Mouse (Mus musculus) thymus, adult 2 months (tissue): ENCODE results near the gene Gast. TPM values are rescaled to one million over a fixed set of nuclear protein-coding genes. Genes with fewer than 3 reads are reported as not detected.

Experiments
- DNase-seq: peaks from one replicate; pipeline ENCODE4 v3.0.0; 2021
- H3K27ac ChIP-seq: fragments of 200-500 bp; 2 replicates; pipeline ENCODE4 v1.5.1; 2012; ENCODE audit warnings: low read length, control low read depth; ENCODE audit not compliant: control insufficient read depth, insufficient read depth
- H3K27me3 ChIP-seq: fragments of 200-500 bp; 2 replicates; pipeline ENCODE4 v1.6.1; 2012; ENCODE audit warnings: mild to moderate bottlenecking, low read length, moderate library complexity, mixed read lengths; ENCODE audit not compliant: control insufficient read depth, insufficient read depth
- H3K36me3 ChIP-seq: fragments of 200-500 bp; 2 replicates; pipeline ENCODE4 v1.6.1; 2012; ENCODE audit warnings: mild to moderate bottlenecking, low read length, moderate library complexity; ENCODE audit not compliant: control insufficient read depth, insufficient read depth
- H3K4me1 ChIP-seq: fragments of 200-500 bp; replicated peaks from 2 replicates; pipeline ENCODE4 v1.6.1; 2012; ENCODE audit warnings: low read length; ENCODE audit not compliant: control insufficient read depth, insufficient read depth
- H3K4me3 ChIP-seq: fragments of 200-500 bp; 2 replicates; pipeline ENCODE4 v1.5.1; 2012; ENCODE audit warnings: mild to moderate bottlenecking, low read length, control low read depth, moderate library complexity; ENCODE audit not compliant: control insufficient read depth, insufficient read depth
- CTCF ChIP-seq: fragments of 200-500 bp; IDR thresholded peaks from 2 replicates; pipeline ENCODE4 v1.5.1; 2012; ENCODE audit warnings: mild to moderate bottlenecking, control low read depth, low read length, moderate library complexity, borderline replicate concordance; ENCODE audit not compliant: control insufficient read depth, poor library complexity, insufficient read depth; ENCODE audit errors: extremely low read depth
- POLR2A ChIP-seq: fragments of 200-500 bp; IDR thresholded peaks from 2 replicates; pipeline ENCODE4 v1.6.1; 2012; ENCODE audit warnings: mild to moderate bottlenecking, low read length, control low read depth, moderate library complexity; ENCODE audit not compliant: control insufficient read depth, poor library complexity, insufficient read depth; ENCODE audit errors: extremely low read depth
- WGBS: fragments of 180-500 bp; shearing (Covaris S2); methylation state at CpG from one replicate; pipeline ENCODE4 v1.1.7; 2018; 5-methylcytosine and 5-hydroxymethylcytosine counted together
- polyA plus RNA-seq: library from polyadenylated mRNA; depleted of rRNA; stranded (reverse); fragments of >200 nt; gene quantifications from 2 replicates; pipeline ENCODE4 v1.2.3, GENCODE M21; 2012; rRNA removed

Gene Gast
- polyA plus RNA-seq: 2.0 and 2.4 TPM in 2 replicates

- WGBS: 93% methylated on average over 6 of the region's 6 CpGs
- Histone ChIP-seq H3K4me3 (no peak within 1 kb of the TSS), H3K27me3 (no peaks in the 10 kb centered on the region), H3K36me3 (no peaks in the 10 kb centered on the region), H3K4me1 (no peaks in the 10 kb centered on the region), H3K27ac (no peak within 1 kb of the TSS)
- DNase-seq: no peak
- TF ChIP-seq POLR2A: no peak
- no peak for TF ChIP-seq CTCF
Observed at GRCm38 (mm10) chr11:100333944-100334457, at the start of gene Gast. TSS of gene Gast (plus strand) at chr11:100334407.

DNA sequence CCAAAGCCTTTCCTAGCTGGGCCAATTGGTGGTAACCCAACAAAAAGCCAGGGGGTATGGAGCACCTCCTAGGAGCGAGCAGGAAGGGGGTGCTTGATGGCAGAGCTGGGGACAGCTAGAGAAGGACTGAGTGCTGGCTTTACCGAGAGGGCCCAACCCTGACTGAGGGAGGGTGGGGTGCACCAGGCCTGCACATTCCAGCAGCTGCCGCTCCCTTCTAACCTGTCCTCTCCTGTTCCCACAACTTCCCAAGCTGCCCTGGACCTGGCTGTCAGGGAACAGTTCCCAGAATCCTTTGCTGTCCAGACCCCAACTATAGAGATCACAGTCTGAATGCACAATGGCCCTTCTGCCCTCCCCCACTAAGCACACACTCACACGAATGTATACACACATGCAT is 49.2 kb upstream of the Gast start:
- Histone ChIP-seq H3K4me1 (no peaks in the 10 kb centered on the region), H3K36me3 (no peaks in the 10 kb centered on the region), H3K27me3 (no peaks in the 10 kb centered on the region), H3K27ac (no peak overlapping the region), H3K4me3 (no peak overlapping the region)
- TF ChIP-seq CTCF (no peak), POLR2A (no peak)
- 89% methylated on average over 4 of the region's 4 CpGs for WGBS
- no peak for DNase-seq

GRCm38 (mm10) chr11:100287024-100287423 is 47.2 kb upstream of the Gast start:
- no peak for DNase-seq
- Histone ChIP-seq H3K27me3 (no peaks in the 10 kb centered on the region), H3K27ac (no peak overlapping the region), H3K4me1 (peaks cover 10% of the 10 kb centered on the region), H3K36me3 (no peaks in the 10 kb centered on the region), H3K4me3 (no peak overlapping the region)
- 70% methylated on average over 10 of the region's 10 CpGs for WGBS
- TF ChIP-seq CTCF (no peak), POLR2A (no peak)

DNA sequence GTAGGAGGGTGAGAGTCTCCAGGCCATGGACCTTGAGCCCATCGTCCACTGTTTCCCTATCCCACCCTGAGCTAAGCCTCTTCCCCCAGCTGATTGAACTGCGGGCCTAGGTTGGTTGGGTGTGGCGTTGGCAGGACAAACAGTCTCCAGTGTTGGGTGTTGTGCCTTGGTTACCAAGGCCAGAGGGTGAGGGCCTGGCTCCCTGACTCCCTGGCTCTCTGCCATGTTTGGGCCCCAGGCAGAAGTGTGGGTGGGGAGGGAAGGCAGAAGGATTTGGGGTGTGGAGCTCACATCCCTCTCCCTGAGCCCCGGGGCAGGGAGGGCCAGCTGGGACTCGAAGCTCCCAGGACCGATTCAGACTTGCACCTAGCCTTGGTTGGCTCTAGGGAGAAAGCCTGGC is 45.3 kb upstream of the Gast start:
- TF ChIP-seq POLR2A (no peak), CTCF (no peak)
- no peak for DNase-seq
- no peaks in the 10 kb centered on the region for H3K27me3 ChIP-seq
- H3K4me3 ChIP-seq: no peak overlapping the region
- peaks cover 10% of the 10 kb centered on the region for H3K4me1 ChIP-seq
- no peak overlapping the region for H3K27ac ChIP-seq
- no peaks in the 10 kb centered on the region for H3K36me3 ChIP-seq
- 90% methylated on average over 6 of the region's 6 CpGs for WGBS

GRCm38 (mm10) chr11:100290235-100290634 is 44.0 kb upstream of the Gast start:
- Histone ChIP-seq H3K36me3 (no peaks in the 10 kb centered on the region), H3K4me1 (peaks cover 10% of the 10 kb centered on the region), H3K27me3 (no peaks in the 10 kb centered on the region), H3K27ac (no peak overlapping the region), H3K4me3 (no peak overlapping the region)
- 78% methylated on average over 5 of the region's 5 CpGs for WGBS
- DNase-seq: no peak
- TF ChIP-seq POLR2A: no peak
- TF ChIP-seq CTCF: no peak

DNA sequence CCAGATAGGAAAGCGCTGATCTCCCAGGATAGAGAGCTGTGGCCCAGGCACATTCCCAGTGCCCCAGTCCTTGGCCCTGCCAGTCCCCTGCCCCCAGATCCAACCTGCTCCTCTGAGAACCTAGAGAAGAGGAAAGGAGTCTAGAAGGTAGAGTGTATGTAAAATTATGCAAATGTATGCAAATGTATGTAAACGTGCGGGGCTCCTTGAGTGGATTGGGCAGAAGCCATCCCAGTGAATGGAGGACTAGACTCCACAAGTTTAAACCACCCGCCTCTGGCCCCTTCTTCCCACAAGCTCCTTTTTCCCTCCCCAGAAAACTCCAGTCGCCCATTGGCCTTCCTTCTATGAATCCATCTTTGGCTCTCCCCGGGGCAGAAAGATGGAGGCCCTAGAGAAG is 41.3 kb upstream of the Gast start:
- TF ChIP-seq CTCF: no peak
- no peak for TF ChIP-seq POLR2A
- 78% methylated on average over 6 of the region's 6 CpGs for WGBS
- Histone ChIP-seq H3K27ac (no peak overlapping the region), H3K27me3 (no peaks in the 10 kb centered on the region), H3K4me3 (no peak overlapping the region), H3K4me1 (peaks cover 11% of the 10 kb centered on the region), H3K36me3 (no peaks in the 10 kb centered on the region)
- DNase-seq: no peak

DNA sequence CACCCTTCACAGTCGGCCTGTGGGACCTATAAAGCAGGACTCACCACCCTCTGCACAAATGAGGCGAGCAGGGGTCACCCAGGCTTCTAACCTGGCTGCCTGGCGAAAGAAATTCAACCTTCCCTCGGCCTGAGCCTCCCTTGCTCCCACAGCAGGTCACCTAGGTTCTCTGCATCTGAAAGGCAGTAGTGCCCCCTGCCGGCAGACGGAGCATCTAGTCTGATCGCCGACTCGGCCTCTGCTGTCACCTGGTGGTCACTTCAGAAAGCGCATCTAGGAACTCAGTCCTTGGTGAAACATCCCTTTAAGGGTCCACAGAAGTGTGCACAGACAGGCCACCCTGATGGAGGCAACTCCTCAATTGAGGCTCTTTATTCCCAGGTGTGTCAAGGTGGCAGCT is 38.9 kb upstream of the Gast start:
- TF ChIP-seq CTCF (peak; percentile 99), POLR2A (no peak)
- no peaks in the 10 kb centered on the region for H3K27me3 ChIP-seq
- no peak overlapping the region for H3K27ac ChIP-seq
- DNase-seq: peak; percentile 82
- peaks cover 15% of the 10 kb centered on the region for H3K4me1 ChIP-seq
- WGBS: 11% methylated on average over 10 of the region's 10 CpGs
- no peaks in the 10 kb centered on the region for H3K36me3 ChIP-seq
- no peak overlapping the region for H3K4me3 ChIP-seq
